Mouse (Mus musculus) E14TG2a.4 (cell line): ENCODE measurements at regions not wholly inside any gene's neighbourhood (a gene's known extent, or its start where the extent isn't known, plus 50 kb on each side); places are given as distances from the start of the nearest gene placed in this dataset.

Experiments
- CTCF ChIP-seq: conservative IDR thresholded peaks from 2 replicates; pipeline ENCODE4 v1.5.1; 2014; ENCODE audit warnings: low read length
- NANOG ChIP-seq: IDR thresholded peaks from 2 replicates; pipeline ENCODE4 v1.6.1; 2014; ENCODE audit warnings: borderline replicate concordance, low read length, mixed read lengths
- POU5F1 ChIP-seq: IDR thresholded peaks from 2 replicates; pipeline ENCODE4 v1.6.1; 2014; ENCODE audit warnings: low read length, borderline replicate concordance

- TF ChIP-seq CTCF (no peak), NANOG (no peak), POU5F1 (no peak)
Observed at GRCm38 (mm10) chr3:101700974-101701610, 96.6 kb upstream of the Atp1a1 start.
